Mouse (Mus musculus) bone marrow, adult 2 months (tissue): Measurements from ENCODE around the gene Luc7l2.

Source experiments
- CTCF ChIP-seq: fragments of 200-500 bp; IDR thresholded peaks from 2 replicates; pipeline ENCODE4 v1.5.1; 2011; ENCODE audit warnings: low read length, control low read depth; ENCODE audit not compliant: control insufficient read depth, insufficient read depth
- POLR2A ChIP-seq: fragments of 200-500 bp; IDR thresholded peaks from 2 replicates; pipeline ENCODE4 v1.6.1; 2011; ENCODE audit warnings: low read depth, mild to moderate bottlenecking, control low read depth, low read length, borderline replicate concordance; ENCODE audit not compliant: control insufficient read depth

DNA sequence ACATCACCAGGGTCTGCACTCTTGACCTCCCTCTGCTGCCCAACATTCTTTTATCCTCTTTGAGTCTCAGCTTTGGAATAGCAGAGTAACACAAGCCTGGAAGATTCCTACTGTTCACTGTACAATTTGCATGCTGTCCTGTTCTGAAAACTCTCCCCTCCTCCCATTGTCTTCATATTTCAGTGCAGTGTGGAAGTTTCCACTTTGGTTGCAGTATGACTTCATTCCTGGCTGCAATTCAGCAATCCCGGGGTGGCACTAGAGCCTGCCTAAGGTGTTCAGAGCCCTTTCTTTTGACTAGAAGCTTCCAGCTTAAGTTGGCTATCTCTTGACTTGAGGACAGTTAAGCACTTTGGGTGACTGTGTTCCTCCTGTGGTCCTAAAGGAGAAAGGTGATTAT is 73.3 kb downstream of the Luc7l2 start:
- TF ChIP-seq POLR2A = no peak
- TF ChIP-seq CTCF = no peak
